Mouse (Mus musculus) megakaryocyte, embryonic 14.5 days (primary cell): ENCODE data around the gene Nicn1.

Experiments used
- FLI1 ChIP-seq: IDR thresholded peaks from 2 replicates; pipeline ENCODE4 v1.6.1; 2012; ENCODE audit warnings: low read length, inconsistent platforms, mixed read lengths
- GATA1 ChIP-seq: IDR thresholded peaks from 3 replicates; pipeline ENCODE4 v1.6.1; 2012; ENCODE audit warnings: mixed read lengths, low read length, inconsistent platforms, borderline replicate concordance

- TF ChIP-seq GATA1 = no peak
- TF ChIP-seq FLI1 = no peak
Observed at GRCm38 (mm10) chr9:108317572-108317971, 27.3 kb downstream of the Nicn1 start.
